Mouse (Mus musculus) MEL-GATA-1-ER (cell line): ENCODE data around the gene Apoc2.
"Not testable (repeated sequence)": the region's sequence is repeated elsewhere in the genome, so short reads cannot be mapped to it uniquely, and the experiment has no call there.

ENCODE experiments used
- DNase-seq: peaks from one replicate; pipeline ENCODE4 v3.0.0-alpha.2; 2012; ENCODE audit warnings: low read depth; ENCODE audit errors: extremely low read depth

Apoc2 gene

GRCm38 (mm10) chr7:19699827-19700148 is 22.0 kb upstream of the Apoc2 start:
- DNase-seq: no peak

- peak; percentile 26 for DNase-seq
Observed at GRCm38 (mm10) chr7:19698907-19699826, 21.4 kb upstream of the Apoc2 start, which contains the start of gene Apoe. TSS of gene Apoe (minus strand) at chr7:19699188.

GRCm38 (mm10) chr7:19697949-19698906 is 20.5 kb upstream of the Apoc2 start:
- no peak for DNase-seq

GRCm38 (mm10) chr7:19696336-19696873 is 18.7 kb upstream of the Apoc2 start:
- no peak for DNase-seq

- DNase-seq: no peak
Observed at GRCm38 (mm10) chr7:19695881-19696280, 18.1 kb upstream of the Apoc2 start.

- DNase-seq: peak; percentile 69
Observed at GRCm38 (mm10) chr7:19695213-19695594, 17.5 kb upstream of the Apoc2 start.

GRCm38 (mm10) chr7:19694336-19695212 is 16.8 kb upstream of the Apoc2 start:
- DNase-seq: no peak

- DNase-seq: no peak
Observed at GRCm38 (mm10) chr7:19693421-19693820, 15.7 kb upstream of the Apoc2 start.

GRCm38 (mm10) chr7:19691873-19692865 is 14.4 kb upstream of the Apoc2 start, which contains the start of gene Apoc1:
TSS of gene Apoc1 (minus strand) at chr7:19692660.
- no peak for DNase-seq

- DNase-seq: no peak
Observed at GRCm38 (mm10) chr7:19691434-19691833, 13.7 kb upstream of the Apoc2 start.

- no peak for DNase-seq
Observed at GRCm38 (mm10) chr7:19690845-19691244, 13.1 kb upstream of the Apoc2 start.

- DNase-seq: no peak
Observed at GRCm38 (mm10) chr7:19688611-19689010, 10.9 kb upstream of the Apoc2 start.

- DNase-seq: no peak
Observed at GRCm38 (mm10) chr7:19688101-19688500, 10.4 kb upstream of the Apoc2 start.

GRCm38 (mm10) chr7:19686927-19687583 is 9.3 kb upstream of the Apoc2 start:
- DNase-seq: not testable (repeated sequence)

- DNase-seq: no peak
Observed at GRCm38 (mm10) chr7:19686521-19686920, 8.8 kb upstream of the Apoc2 start.

- no peak for DNase-seq
Observed at GRCm38 (mm10) chr7:19685374-19685773, 7.6 kb upstream of the Apoc2 start.

- DNase-seq: no peak
Observed at GRCm38 (mm10) chr7:19683771-19684201, 6.0 kb upstream of the Apoc2 start.

GRCm38 (mm10) chr7:19682979-19683378 is 5.2 kb upstream of the Apoc2 start:
- DNase-seq: no peak

GRCm38 (mm10) chr7:19681202-19681694 is 3.5 kb upstream of the Apoc2 start, which contains the start of the genes Gm44805 and Apoc4:
TSS of gene Gm44805 (minus strand) at chr7:19681423.
TSS of gene Apoc4 (minus strand) at chr7:19681479.
- no peak for DNase-seq
